Mouse (Mus musculus) myocyte (in vitro differentiated cells): ENCODE results near the gene Mill2. TPM values are rescaled to one million over a fixed set of nuclear protein-coding genes. Genes with fewer than 3 reads are reported as not detected.

ENCODE experiments used
- H3K27me3 ChIP-seq: one replicate; pipeline ENCODE4 v1.6.1; 2011; ENCODE audit not compliant: control insufficient read depth, insufficient read depth, insufficient read length
- H3K36me3 ChIP-seq: one replicate; pipeline ENCODE4 v1.6.1; 2011; ENCODE audit not compliant: control insufficient read depth, insufficient read depth
- H3K4me2 ChIP-seq: one replicate; pipeline ENCODE4 v1.6.1; 2011; ENCODE audit warnings: low read depth, control low read depth
- H3K4me3 ChIP-seq: one replicate; pipeline ENCODE4 v1.5.1; 2011; ENCODE audit warnings: mild to moderate bottlenecking, control low read depth, moderate library complexity
- H3K79me2 ChIP-seq: one replicate; pipeline ENCODE4 v1.6.1; 2011; ENCODE audit not compliant: control insufficient read depth, insufficient read depth
- H3ac ChIP-seq: one replicate; pipeline ENCODE4 v1.6.1; 2011; ENCODE audit not compliant: control insufficient read depth, insufficient read length
- CEBPB ChIP-seq: IDR thresholded peaks from 2 replicates; pipeline ENCODE4 v1.6.1; 2011; ENCODE audit warnings: mild to moderate bottlenecking, moderate library complexity; ENCODE audit not compliant: poor library complexity, insufficient read depth, severe bottlenecking
- E2F4 ChIP-seq: IDR thresholded peaks from one replicate; pipeline ENCODE4 v1.6.1; 2011; ENCODE audit warnings: mild to moderate bottlenecking, control low read depth, moderate library complexity; ENCODE audit not compliant: insufficient read depth
- MAX ChIP-seq: IDR thresholded peaks from one replicate; pipeline ENCODE4 v1.6.1; 2011; ENCODE audit warnings: low read depth, mild to moderate bottlenecking, control low read depth
- MYOD1 ChIP-seq, 3 experiments: IDR thresholded peaks; one replicate each; pipeline ENCODE4 v1.6.1; 2011; ENCODE audit warnings: control low read depth in 2 of 3, low read depth in 2 of 3, mild to moderate bottlenecking in 2 of 3, moderate library complexity in 1 of 3; ENCODE audit not compliant: insufficient read length in 2 of 3, control insufficient read depth in 1 of 3
- MYOG ChIP-seq, 3 experiments: IDR thresholded peaks; one replicate each; pipeline ENCODE4 v1.6.1; 2011; ENCODE audit warnings: control low read depth in 2 of 3, low read depth in 2 of 3, mild to moderate bottlenecking in 2 of 3; ENCODE audit not compliant: insufficient read length in 2 of 3, control insufficient read depth in 1 of 3, insufficient read depth in 1 of 3
- POLR2A ChIP-seq: IDR thresholded peaks from one replicate; pipeline ENCODE4 v1.6.1; 2011; ENCODE audit warnings: low read depth, mild to moderate bottlenecking, control low read depth, moderate library complexity; ENCODE audit not compliant: insufficient read length
- POLR2AphosphoS2 ChIP-seq: IDR thresholded peaks from one replicate; pipeline ENCODE4 v1.6.1; 2011; ENCODE audit warnings: low read depth, control low read depth; ENCODE audit not compliant: insufficient read length
- REST ChIP-seq: IDR thresholded peaks from one replicate; pipeline ENCODE4 v1.6.1; 2011; ENCODE audit warnings: mild to moderate bottlenecking, control low read depth, moderate library complexity; ENCODE audit not compliant: insufficient read depth, insufficient read length
- SRF ChIP-seq: IDR thresholded peaks from one replicate; pipeline ENCODE4 v1.6.1; 2011; ENCODE audit warnings: low read depth; ENCODE audit not compliant: control insufficient read depth, insufficient read length
- TCF12 ChIP-seq: IDR thresholded peaks from one replicate; pipeline ENCODE4 v1.6.1; 2011; ENCODE audit warnings: mild to moderate bottlenecking, control low read depth; ENCODE audit not compliant: poor library complexity, insufficient read depth, severe bottlenecking
- TCF3 ChIP-seq: IDR thresholded peaks from one replicate; pipeline ENCODE4 v1.6.1; 2011; ENCODE audit warnings: low read depth, control low read depth; ENCODE audit not compliant: insufficient read length
- USF1 ChIP-seq: IDR thresholded peaks from one replicate; pipeline ENCODE4 v1.6.1; 2011; ENCODE audit warnings: low read depth, mild to moderate bottlenecking, control low read depth, moderate library complexity
- polyA plus RNA-seq: library from polyadenylated mRNA; unstranded; fragments of >200 nt; fragmentation: generic; extraction: Trizol; gene quantifications from one replicate; pipeline ENCODE4 v1.2.1, GENCODE M21; 2012; ENCODE audit warnings: missing spikeins

Mill2 gene
- polyA plus RNA-seq, 1 experiment, result 0.24 TPM

DNA sequence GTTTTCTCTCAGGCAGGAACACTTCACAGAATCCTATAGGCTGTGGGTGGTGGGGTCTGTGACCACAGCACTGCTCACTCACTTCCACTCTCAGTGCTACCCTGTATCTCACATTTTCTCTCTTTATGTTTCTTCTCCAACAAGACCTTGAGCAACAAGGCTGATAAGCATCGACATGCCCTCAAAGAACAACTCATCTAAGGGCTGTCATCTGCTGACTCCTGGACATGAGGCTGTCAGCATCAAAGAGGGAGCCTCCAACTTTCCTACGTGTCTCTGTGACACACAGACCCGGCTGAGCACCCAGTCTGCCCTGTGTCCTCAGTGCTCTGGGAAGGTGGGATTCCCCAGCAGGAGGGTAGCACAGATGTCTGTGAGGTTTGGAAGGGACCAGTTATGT, 18.3 kb upstream of the Mill2 start, which contains the start of gene Psg17:
Gene Psg17 (minus strand): TSS at position 101 of the 400 bp plus-strand sequence.
- no peaks in the 10 kb centered on the region for H3K79me2 ChIP-seq
- H3K36me3 ChIP-seq, result no peaks in the 10 kb centered on the region
- no peak for TF ChIP-seq REST
- no peak for TF ChIP-seq USF1
- TF ChIP-seq TCF3, result no peak
- H3K27me3 ChIP-seq, result no peaks in the 10 kb centered on the region
- H3K4me3 ChIP-seq, result no peak within 1 kb of the TSS
- no peak within 1 kb of the TSS for H3K4me2 ChIP-seq
- H3ac ChIP-seq, result no peak within 1 kb of the TSS

DNA sequence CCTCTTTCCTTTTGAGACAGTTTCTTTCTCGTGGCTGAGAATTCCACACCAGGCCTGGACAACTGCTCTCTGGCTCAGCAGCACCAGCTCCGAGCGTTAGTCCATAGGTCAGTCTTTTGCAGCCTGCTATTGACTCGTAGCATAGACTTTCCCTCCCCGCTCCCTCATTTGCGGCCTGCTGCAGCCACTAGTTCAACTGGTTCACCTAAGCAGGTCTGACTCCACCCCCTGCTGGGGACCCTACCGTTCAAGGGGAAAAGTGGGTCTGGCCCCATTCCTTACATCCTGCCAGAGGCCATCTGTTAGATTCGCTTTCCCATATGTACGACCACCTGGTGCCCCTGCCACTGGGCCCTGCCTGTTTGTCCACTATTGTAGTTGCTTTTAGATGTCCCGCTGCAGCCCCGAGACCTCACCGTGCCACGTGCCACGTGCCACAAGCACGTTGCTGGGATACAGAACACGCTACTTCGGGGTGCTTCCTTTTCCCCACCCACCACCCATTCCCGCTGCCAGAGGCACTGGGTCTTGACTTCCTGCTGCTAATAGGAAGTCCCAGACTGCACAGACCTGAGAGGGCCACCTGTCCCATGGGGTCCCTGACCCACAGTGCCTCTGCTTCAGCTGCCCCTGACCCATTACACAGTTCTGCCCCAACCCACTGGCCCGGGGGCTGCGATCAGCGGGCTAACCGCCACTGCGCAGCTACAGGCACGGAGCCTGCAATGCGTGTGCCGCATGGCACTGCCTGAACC, 11.8 kb upstream of the Mill2 start:
- no peak overlapping the region for H3K4me2 ChIP-seq
- no peaks in the 10 kb centered on the region for H3K27me3 ChIP-seq
- no peak overlapping the region for H3ac ChIP-seq
- H3K36me3 ChIP-seq, result no peaks in the 10 kb centered on the region
- H3K79me2 ChIP-seq, result no peaks in the 10 kb centered on the region
- H3K4me3 ChIP-seq, result no peak overlapping the region
- TF ChIP-seq E2F4, result no peak
- no peak for TF ChIP-seq REST
- TF ChIP-seq MYOG (IDR thresholded peaks at IDR 0.05; ENCODE audit: control insufficient read depth in 1 of 3, insufficient read depth in 1 of 3, insufficient read length in 2 of 3, low read depth in 2 of 3), result no peak
- TF ChIP-seq POLR2AphosphoS2, result no peak
- TF ChIP-seq USF1, result no peak
- TF ChIP-seq TCF12, result no peak
- no peak for TF ChIP-seq MYOD1 (IDR thresholded peaks at IDR 0.05; ENCODE audit: control insufficient read depth in 1 of 3, insufficient read length in 2 of 3, low read depth in 2 of 3)
- TF ChIP-seq TCF3, result no peak
- TF ChIP-seq SRF, result no peak
- no peak for TF ChIP-seq MAX
- TF ChIP-seq CEBPB, result no peak
- no peak for TF ChIP-seq POLR2A

DNA sequence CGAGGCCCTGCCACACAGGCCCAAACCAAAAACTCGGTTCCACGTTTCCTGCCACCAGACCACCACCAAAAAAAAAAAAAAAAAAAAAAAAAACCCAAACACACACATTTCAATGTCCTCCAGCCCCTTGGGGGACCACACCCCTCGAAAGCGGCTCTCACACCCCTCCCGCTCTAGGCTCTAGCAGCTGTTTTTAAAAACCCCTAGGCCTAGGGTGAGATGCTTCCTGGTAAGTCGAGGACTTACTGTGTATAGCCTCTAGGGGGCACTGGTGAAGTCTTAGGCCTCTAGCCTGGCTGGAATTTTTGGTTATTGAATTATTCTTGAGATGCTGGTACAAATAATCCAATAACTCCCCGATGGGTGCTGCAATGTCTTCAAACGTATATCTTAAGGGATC, 11.2 kb upstream of the Mill2 start:
- H3K4me2 ChIP-seq, result no peak overlapping the region
- no peak overlapping the region for H3ac ChIP-seq
- no peak overlapping the region for H3K4me3 ChIP-seq
- no peaks in the 10 kb centered on the region for H3K79me2 ChIP-seq
- no peaks in the 10 kb centered on the region for H3K27me3 ChIP-seq
- no peaks in the 10 kb centered on the region for H3K36me3 ChIP-seq
- TF ChIP-seq MYOG (IDR thresholded peaks at IDR 0.05; ENCODE audit: control insufficient read depth in 1 of 3, insufficient read depth in 1 of 3, insufficient read length in 2 of 3, low read depth in 2 of 3), result no peak
- no peak for TF ChIP-seq POLR2A
- no peak for TF ChIP-seq MYOD1 (IDR thresholded peaks at IDR 0.05; ENCODE audit: control insufficient read depth in 1 of 3, insufficient read length in 2 of 3, low read depth in 2 of 3)
- TF ChIP-seq E2F4, result no peak
- TF ChIP-seq SRF, result no peak
- no peak for TF ChIP-seq TCF12
- TF ChIP-seq CEBPB, result no peak
- no peak for TF ChIP-seq TCF3
- TF ChIP-seq MAX, result no peak
- no peak for TF ChIP-seq REST
- no peak for TF ChIP-seq POLR2AphosphoS2
- TF ChIP-seq USF1, result no peak

DNA sequence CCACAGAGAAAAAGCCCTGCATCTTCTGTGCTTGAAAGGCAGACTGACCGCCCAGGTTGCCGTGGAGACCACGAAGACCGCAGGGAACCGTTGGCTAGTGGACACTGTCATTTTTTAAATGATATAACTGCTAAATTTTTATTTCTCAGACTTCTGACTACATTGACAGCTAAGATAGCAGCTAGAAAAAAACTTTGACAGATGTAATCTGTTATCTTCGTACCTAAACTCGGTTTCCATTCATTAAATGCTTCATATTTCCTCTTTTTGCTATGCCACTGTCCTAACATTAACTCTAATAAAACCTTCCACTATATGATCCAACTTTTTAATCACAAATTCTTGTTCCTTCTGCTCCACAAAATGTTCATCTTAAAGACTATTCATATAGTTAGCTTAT, 10.2 kb upstream of the Mill2 start:
- H3K4me2 ChIP-seq, result no peak overlapping the region
- no peaks in the 10 kb centered on the region for H3K79me2 ChIP-seq
- H3K27me3 ChIP-seq, result no peaks in the 10 kb centered on the region
- no peak overlapping the region for H3ac ChIP-seq
- TF ChIP-seq CEBPB (no peak), MAX (no peak), POLR2AphosphoS2 (no peak), POLR2A (no peak), TCF3 (no peak), MYOG (IDR thresholded peaks at IDR 0.05; ENCODE audit: control insufficient read depth in 1 of 3, insufficient read depth in 1 of 3, insufficient read length in 2 of 3, low read depth in 2 of 3) (no peak), USF1 (no peak), E2F4 (no peak), TCF12 (no peak)
- H3K36me3 ChIP-seq, result no peaks in the 10 kb centered on the region
- H3K4me3 ChIP-seq, result no peak overlapping the region

DNA sequence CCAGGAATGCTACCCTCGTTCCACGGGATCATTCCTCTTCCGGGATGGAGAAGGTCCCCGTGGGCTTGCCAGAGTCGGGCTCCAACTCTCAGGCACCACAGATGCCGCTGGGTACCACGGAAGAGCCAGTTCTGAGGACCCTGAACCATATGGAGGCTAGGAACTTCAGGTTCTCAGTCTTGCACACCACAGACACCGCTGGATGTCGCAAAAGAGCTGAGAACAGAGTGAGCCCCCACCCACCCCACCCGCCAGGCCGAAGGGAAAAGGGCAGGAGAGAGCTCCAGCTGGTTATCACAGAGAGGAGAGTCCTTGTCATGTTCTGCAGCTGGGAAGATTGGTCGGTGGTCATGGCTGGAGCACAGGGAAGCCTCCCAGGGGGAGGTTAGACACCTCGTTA, 7.5 kb upstream of the Mill2 start:
- Histone ChIP-seq H3ac (no peak overlapping the region), H3K4me2 (no peak overlapping the region), H3K36me3 (no peaks in the 10 kb centered on the region), H3K4me3 (no peak overlapping the region), H3K79me2 (no peaks in the 10 kb centered on the region), H3K27me3 (no peaks in the 10 kb centered on the region)
- TF ChIP-seq REST (no peak), MAX (no peak), SRF (no peak), TCF12 (no peak), CEBPB (no peak), POLR2A (no peak), TCF3 (no peak), POLR2AphosphoS2 (no peak), MYOD1 (IDR thresholded peaks at IDR 0.05; ENCODE audit: control insufficient read depth in 1 of 3, insufficient read length in 2 of 3, low read depth in 2 of 3) (no peak)
